Mouse (Mus musculus) right cerebral cortex, postnatal 4 days (tissue): ENCODE data around the gene Gorab.
A peak's percentile ranks its signal among the peaks of the same experiment; 100 is the strongest.

Source experiments
- DNase-seq: peaks from one replicate; pipeline ENCODE4 v3.0.0-alpha.2; 2022

The Gorab gene

DNA sequence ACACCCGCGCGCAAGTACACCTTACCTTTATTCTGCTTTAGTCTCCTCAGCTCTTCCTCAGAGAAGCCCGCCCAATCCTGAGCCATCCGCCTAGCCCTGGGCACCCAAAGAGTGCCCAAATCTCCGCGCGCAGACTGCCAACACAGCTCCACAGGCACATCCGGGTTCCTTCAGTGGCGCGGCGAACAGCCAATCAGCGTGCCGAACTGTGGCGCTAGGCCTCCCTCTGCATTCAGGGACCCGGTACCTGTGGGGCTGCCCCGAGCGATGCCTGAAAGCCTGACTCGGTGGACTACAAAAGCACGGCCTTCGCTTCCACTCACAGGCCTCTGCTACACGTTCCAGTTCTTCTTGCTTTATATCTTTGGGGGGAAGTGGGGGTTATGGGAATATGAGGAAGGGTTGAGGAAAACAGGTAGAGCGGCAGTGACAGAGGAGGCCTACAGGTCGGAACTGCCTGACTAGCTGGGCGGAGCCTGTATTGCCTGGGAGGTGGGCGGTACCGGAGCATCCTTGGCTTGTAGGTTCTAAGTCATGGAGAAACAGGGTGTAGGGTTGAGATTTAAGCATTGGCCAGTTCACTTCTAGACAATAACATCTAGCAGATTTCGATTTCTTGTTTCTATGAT, at the start of gene Gorab:
Gene Gorab (minus strand): TSS at position 172 of the 629 bp plus-strand sequence.
- peak; percentile 95 for DNase-seq

DNA sequence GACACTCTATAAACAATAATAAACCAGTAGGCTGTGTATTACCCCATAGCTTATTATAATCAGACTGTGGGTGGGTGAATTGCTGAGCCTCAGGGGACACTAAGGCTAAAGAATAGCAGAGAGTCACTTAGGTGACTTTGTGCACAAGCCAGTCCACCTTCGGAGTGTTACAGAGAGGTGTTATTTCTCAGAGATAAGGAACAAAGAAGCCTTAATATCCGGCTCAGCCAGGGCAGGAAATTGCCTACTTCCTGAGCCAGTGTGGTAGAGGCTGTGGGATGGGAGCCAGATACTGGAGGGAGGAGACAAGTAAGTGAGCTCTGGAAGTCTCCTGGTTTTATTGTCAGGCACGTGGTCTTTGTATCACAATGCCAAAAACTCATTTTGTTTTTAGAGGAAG, 40.4 kb upstream of the Gorab start:
- no peak for DNase-seq

DNA sequence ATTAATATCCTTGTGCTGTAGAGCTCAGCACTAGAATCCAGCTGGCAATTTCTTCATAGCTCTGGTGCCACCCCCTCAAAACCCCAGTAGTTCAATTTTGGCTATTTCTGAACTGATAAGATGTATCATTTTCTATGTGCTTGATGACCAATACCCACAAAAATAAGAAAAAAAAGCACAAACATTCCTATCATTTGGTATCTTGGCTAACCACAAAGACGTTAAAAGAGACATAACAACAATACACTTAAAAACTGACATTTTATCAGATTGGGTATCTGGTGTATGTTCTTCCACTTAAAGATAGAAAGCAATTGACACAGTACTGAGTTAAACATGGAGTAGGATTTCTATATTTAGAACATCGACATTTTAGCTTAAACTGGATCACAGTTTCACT, 35.5 kb upstream of the Gorab start:
- no peak for DNase-seq

DNA sequence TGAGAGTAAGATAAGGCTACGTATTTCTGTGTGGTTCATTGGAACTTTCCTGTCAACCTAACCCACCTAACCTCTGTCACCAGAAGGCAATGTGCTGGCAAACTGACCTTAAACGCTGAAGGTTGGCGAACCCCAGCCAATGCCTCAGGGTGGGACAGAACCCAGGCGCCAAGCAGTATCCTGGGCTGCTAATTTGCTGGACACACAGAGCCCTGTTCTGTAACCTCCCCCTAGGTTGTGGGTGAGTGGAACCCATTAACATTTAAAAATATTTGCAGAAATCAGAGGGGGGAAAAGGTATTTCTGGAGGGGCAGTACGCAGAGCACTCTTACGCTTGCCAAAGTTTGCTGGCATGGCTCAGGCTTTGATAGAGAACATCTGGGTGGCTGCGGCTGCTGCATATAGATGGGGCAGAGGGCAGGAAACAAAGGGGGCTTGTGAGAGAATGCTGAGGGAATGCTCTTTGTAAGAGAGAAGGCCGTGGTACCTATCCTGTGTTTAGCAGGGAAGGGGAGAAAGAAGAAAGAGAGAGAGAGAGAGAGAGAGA, 20.1 kb upstream of the Gorab start:
- DNase-seq: no peak

DNA sequence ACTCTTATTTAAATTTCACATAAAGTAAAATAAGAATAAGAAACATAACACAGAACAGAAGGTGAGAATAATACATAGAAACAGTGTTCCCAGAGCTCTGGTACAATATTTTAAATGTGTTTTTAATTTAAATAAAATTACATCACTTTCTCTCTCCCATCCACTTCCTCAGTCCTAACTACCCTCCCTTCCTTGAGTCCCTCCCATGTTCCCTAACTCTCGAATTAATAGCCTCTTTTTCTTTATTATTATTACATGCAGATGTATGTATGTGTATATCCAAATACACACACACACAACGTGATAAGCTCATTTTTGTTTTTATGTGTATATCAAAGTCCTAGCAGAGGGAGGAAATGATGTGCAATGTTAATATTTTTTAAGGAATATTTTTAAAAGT, 13.7 kb upstream of the Gorab start:
- no peak for DNase-seq

DNA sequence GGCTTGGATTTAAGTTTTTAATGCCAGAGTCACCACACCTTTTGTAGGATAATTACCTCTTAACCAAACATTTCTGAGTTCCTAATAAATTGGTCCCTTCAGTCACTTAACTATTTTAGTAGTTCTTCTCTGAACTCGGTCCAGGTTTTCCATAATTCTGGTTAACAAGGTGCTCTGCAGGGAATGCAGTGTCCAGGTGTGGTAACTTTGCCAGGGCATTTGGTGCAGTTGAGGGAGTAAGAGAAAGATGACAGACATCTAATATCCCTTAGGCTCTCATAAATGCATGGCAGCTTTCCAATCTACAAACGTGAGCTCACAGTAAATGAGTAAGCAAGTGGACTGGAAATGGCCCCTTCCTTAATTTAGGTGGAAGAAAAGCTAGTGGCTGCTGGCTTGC, 10.7 kb upstream of the Gorab start:
- DNase-seq: no peak

DNA sequence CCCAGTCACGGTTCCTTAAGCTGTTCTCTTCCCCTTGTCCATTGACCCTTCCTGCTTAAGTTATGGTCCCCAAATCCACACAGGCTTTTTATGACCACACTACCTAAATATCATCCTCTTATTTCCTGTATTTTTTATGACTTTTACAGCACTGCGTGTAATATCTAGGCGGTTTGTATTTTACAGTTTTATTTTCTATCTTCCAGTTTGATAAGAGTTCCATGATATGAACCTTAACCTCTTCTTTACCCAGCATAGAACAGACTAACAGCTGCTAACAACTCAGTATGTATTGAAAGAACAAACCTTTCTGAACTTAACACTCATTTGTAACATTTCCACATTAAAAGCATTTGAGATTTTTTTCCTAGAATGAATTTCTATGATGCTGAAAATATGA, 2.7 kb upstream of the Gorab start:
- DNase-seq: no peak

DNA sequence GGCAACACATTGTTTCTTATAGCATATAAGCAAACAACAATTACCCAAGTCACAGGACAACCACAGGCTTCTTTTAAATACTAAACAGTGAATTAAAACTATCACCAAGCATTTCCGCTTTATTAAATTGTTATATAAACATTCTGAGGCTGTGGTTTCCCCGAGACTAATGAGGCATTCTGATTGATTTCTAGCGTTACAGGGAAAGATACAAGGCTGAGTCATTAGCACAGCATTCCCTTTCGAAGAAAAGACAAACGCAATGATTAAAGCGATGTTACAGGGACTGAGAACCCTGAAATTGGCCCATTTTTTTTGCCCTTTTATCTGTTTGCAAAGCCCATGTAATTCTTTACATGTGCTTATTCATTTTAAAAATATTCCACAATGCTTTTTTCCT, 12.1 kb downstream of the Gorab start:
- DNase-seq: no peak

DNA sequence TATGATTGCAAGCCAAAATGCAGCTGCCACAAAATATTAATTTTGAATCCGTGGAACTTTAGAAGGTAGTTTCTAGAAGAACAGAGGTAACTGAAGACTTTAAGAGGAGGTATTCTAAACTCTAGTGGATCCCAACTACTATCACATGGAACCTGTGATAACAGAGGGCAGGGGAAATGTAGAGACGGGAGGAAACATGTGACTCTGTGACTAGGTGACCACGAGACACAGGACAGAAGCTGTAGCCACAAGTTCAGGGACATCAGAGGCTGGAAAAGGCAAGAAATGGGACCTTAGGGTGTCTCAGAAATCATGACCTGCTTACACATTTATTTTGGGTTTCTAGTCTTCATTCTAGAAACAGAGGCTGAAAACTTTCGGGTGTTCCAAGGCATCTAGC, 13.4 kb downstream of the Gorab start:
- no peak for DNase-seq

DNA sequence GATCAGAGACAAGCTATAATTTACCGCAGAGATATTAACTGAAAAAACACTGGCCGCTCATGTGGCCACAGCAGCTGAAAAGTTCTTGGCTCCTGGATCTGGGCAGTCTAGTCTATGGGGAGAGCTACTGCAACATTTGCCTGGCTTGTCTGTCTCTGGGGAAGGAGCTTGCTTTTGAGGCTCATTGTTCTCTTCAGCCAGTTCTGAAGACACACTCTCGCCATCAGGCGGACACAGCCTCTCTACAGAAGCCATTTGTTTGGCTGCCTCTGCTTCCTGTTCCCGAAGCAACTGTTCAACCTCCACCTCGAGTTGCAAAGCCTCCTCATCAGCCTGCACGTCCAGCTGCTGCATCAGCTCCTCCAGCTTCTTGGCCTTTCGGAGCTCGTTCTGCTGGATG, 17.3 kb downstream of the Gorab start:
- no peak for DNase-seq

DNA sequence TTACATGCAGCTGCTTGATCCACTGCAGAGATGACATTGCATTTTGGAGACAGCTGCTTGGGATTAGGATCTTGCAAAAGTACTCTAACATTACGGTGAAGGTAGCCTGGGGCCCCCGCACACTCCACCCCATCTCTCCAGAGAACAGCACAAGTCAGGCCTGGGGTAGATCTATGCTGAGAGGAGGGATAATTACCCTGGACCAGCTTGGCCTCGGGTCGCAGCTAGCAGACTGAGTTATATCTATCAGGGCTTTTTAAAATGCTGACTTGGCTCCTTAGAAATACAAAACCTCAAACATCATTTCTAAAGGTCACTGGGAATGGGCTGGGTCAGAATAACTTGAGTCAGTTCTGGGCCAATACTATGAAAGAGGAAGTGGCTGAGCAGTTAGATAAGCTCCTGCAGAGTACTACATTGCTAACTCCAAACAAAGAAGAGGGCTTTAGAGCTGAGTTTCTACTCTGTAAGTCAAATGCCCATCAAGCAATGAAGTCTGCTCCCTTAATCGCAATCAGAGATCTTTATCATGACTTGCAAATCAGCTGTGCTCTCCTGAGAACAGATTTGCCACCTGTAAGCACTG, 19.9 kb downstream of the Gorab start:
- no peak for DNase-seq

DNA sequence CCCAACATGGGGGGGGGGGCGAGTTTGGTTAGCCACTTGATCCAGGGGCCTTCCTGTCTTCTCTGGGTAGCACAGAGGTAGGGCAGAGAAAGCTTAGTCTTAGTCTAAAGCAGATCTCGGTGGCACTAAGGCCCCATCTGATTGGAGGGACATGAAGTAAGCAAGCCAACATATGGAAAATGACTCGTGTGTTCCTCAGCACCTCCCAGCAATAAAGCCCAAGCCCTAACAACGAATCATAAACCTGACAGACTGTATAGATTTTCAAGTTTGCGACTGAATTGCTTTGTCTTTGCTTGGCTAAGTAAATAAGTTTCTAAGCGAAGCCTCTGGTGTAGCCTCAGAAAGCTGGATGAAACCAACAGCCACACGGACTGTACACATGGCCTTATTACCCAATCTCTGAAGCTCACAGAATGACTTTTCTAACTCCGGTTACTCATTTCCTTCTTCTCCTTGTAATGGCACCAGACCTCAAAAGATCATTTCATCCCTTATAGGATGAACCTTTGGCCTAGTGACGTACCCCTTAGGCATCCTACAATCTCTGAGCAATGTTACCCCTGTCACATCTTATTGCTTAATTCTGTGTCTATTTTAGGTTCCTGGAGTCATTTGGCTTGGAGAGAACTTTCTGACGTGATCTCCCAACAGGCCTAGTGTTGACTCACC, 21.3 kb downstream of the Gorab start:
- DNase-seq: no peak

DNA sequence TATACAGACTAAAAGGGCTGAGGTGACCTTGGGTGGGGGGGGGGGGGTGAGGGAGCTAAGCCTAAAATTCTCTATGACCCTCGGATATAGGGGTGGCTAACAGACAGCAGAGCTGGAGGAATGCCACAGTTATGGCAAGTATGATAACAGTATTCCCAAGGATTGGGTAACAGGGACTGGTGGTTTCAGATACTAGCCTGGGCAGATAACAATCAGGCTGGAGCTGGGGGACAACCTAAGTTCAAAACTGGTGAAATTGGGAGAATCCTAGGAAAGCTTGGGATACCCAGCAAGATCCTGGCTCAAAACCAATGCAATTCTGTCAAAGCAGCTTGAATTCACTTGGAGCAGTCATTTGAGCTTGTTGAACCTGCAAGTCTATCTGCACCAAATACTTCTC, 22.9 kb downstream of the Gorab start:
- no peak for DNase-seq

DNA sequence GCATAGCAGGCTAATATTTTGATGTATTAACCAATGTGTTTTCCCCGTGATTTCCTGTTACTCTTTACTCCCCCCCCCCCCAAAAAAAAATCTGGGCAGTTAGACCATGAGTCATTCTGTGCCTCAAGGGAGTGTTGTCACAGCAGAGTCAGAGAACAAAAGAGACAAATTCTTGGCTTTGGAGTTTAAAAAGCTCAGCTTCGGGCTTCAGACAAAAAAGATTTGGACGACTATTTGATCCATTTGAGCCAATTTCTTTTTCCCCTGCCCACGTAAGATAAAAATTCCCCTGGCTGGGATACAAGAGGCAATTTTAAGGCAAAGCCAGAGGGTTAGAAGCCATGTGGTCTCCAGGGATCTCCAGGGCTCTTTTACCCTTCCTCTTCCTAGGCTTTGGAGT, 23.4 kb downstream of the Gorab start:
- DNase-seq: no peak

DNA sequence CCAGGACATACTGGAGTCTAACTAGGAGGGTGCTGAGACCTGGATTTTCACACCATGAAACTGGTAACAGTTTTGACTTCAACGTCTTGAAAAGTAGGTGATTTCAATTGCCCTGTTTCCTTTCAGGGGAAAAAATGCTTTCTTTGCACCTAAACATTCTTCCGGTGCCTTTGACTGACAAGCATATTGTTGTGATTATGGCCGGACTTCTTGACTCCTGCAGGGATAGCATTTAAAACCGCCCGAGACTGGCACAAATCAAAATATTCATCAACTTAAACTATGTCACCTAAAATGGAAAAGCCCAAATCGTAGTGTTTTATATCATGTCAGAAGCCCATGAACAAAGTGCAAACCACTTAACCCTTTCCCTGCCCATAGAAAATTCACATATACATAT, 25.5 kb downstream of the Gorab start:
- no peak for DNase-seq

DNA sequence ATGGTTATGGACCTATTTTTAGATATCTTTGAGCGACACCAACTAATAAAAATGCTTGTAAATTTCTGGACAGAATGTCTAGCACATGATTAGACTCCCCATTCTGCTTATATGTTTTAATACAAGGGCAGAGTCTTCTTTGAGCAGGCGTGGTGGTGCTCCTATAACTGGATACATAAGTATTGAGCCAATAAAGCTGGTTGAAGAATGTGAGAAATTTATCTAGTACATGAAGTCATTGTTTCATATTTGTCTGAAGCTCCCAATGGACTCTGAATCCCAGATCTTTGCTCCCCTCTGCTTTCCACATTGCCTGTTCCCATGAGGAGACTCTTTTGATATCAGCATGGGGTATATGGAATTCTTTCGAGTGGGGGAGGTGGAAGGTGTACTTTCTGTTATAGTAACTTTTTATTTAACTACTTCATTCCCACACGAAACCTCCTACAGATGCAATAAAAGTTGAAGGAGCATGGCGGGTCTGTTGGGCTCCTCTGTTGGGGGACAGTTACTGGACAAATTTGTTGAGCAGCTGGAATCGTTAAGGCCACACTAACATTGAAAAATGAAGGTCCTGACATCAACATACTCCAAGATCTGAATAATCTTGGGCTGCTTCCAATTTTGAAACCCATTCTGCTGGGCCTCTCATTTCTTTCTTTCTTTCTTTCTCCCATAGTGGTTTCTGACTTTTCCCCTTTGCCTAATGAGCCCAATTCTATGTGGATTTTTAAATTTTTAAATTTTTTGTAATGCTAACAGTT, 26.5 kb downstream of the Gorab start:
- DNase-seq: no peak

DNA sequence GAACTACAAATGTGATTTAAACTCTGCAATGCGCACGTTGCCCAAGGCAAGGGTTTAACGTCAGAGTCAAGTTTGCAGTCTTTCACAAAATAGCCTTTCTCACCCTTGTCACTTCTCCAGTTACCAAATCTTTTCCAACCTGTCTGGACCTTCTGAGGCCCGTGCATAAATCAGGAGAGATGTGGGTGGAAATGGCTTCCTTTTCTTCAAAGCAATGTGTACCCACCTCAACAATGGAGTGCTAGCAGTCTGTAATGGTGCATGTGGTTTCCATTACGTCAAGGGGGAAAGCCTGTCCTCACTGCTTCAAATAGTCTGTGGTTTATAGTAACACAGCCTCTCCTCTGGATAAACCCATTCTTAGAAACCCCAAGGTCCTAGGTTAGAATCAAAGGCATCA, 29.0 kb downstream of the Gorab start:
- DNase-seq: no peak

DNA sequence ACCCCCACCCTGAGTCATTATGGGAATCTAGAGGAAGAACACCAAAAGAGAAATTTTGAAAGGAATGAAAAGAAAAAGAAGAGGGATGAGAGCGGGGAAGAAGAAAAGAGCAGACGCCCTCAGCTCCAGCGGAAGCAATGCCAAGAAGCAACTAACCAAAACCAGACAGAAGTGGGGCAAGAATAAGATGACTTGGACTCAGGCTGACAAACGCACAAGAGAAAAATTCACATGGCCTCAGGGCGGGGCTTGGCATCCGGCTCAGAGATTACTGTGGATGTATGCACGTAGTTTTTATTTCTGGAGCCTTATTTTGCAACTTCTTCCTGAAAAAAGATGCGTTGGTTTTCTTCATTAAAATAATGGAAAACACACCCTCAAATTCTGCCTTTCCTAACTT, 41.3 kb downstream of the Gorab start:
- no peak for DNase-seq

DNA sequence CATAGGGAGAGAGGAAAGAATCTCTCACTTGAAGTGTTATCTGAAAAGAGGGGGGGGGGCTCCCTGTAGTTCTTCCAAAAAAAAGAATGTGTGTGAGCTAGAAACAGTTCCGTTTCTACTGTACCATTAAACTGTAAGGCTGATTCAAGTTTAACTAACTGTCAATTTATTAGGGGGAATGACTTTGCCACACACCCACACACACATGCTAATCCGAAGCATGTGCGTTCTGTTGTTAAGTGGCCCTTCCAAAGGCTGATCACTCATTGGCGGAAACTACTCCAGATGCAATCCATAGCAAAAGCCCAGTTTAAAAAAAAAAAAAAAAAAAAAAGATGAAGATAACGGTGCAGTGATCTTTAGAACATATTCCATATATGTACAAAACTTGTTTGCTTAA, 42.1 kb downstream of the Gorab start:
- no peak for DNase-seq

DNA sequence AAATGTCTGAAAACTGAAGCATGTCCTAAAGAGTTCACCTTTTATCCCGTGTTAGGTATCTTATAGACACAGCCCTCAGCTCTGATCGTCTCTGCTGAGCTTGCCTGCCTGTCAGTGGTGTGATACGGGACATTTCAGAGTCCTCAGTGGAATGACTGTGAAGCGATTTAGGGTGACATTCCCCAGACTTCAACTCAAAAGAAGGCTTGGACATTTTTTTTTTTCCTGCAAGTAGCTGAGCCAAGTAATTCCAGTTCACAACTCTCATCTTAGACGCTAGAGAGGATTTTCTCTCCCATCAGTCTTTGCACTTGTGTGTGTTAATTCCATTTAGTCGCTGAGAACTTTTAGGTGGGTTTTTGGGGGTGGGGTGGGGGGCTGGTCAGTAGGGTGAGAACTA, 42.7 kb downstream of the Gorab start:
- DNase-seq: no peak

DNA sequence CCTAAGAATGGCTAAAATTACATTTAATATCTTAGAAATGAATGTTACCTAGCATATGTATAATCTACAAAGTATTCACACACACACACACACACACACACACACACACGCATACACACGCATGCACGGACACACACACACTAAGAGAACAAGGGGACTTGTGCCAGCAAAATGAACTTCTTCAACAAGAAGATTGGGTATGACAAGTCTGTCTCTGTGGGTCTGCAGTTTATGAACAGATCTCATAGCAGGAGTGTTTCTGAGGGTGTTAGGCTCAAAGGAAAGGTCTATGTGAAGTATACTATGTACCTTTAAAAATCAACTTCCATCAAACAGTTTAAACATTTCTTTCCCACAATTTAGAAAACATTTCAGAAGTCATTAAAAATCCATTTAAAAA, 43.9 kb downstream of the Gorab start:
- no peak for DNase-seq

DNA sequence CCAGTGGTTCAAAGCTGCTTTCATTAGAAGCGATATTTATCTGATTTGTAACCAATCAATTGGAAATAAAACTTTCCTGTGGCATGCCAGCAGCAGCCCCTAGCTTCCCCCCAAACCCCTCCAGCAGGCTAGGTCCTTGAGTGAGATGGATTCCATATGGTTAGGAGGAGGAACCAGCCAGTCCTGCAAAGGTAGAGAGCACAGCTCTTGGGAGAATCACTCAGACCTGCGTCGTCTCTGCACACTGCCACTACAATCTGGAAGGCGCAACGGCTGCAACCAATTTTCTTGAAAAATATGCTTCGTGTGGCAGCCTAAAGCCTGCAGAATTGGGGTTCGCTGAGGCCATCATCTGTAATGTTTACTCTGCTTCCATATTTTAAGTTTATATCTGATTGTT, 45.3 kb downstream of the Gorab start:
- DNase-seq: no peak

DNA sequence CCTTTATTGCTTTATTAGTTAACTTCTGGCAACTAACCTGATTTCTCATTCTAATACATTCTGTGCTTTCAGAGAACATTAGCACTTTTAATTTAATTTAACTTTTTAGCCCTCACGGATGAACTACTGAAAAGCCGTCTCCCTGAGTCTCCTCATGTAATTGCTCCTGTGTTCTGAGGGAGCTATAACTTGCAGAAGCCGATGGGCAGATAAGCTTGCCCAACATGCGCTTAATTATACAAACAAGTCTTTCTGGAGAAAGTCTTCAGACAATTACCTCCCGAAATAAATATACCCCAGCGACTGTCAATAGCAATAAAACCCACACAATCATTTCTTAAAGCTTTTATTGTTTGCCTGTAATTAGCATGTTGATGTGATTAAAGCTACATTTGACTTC, 45.7 kb downstream of the Gorab start:
- no peak for DNase-seq

DNA sequence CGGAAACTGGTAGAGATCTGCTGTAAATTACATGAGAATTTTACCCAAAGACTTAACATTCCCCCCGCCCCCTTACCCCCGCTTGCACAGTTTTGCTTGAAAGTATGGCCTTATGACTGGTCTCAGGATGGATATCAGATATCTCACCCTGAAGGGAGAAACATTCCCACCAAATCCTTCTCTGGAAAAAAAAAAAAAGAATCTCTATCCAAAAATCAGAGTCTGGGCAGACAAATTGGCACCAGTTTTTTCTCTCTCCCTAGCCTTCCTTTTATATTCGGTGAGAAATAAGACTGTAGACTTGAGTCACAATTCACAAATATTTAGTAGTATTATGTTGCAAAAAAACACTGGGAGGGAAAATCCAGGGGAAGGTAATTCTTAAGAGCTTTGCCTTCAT, 47.3 kb downstream of the Gorab start:
- DNase-seq: no peak
